7 mouse cellular contexts compared by ENCODE assay signal in genomic region chr2:31314007-31314465, GRCm38 (mm10). TPM values are rescaled to one million over a fixed set of nuclear protein-coding genes. Genes with fewer than 3 reads are reported as not detected.
A peak's percentile ranks its signal among the peaks of the same experiment; 100 is the strongest.
DNase-seq lines count a peak whose midpoint lies in the region; ATAC-seq and TF ChIP-seq lines count a peak whose summit lies in the region.

TSS of gene Hmcn2 (plus strand) at chr2:31314415.

- H3K9me3 ChIP-seq in embryonic facial prominence, embryonic 13.5 days: no peaks in the 10 kb centered on the region
- no peaks in the 10 kb centered on the region for H3K9me3 ChIP-seq in heart, embryonic 16.5 days (replicated peaks; ENCODE audit: control insufficient read depth, low read length)
- H3K9me3 ChIP-seq in midbrain, embryonic 10.5 days (replicated peaks): no peaks in the 10 kb centered on the region

- no peak within 1 kb of the TSS for H3K27ac ChIP-seq in embryonic facial prominence, embryonic 13.5 days
- no peak within 1 kb of the TSS for H3K27ac ChIP-seq in heart, embryonic 16.5 days (ENCODE audit: low read length)
- H3K27ac ChIP-seq in midbrain, embryonic 10.5 days (replicated peaks): no peak within 1 kb of the TSS
- no peak within 1 kb of the TSS for H3K27ac ChIP-seq in thymus, adult 2 months (ENCODE audit: control insufficient read depth, insufficient read depth, low read length)

- peaks cover 85% of the 10 kb centered on the region for H3K27me3 ChIP-seq in embryonic facial prominence, embryonic 13.5 days
- H3K27me3 ChIP-seq in heart, embryonic 16.5 days (ENCODE audit: control insufficient read depth, insufficient read depth, low read length): peaks cover 65% of the 10 kb centered on the region
- H3K27me3 ChIP-seq in midbrain, embryonic 10.5 days (ENCODE audit: low read depth, poor library complexity, severe bottlenecking): peaks cover 97% of the 10 kb centered on the region
- H3K27me3 ChIP-seq in thymus, adult 2 months (ENCODE audit: control insufficient read depth, insufficient read depth, low read length): peaks cover 2% of the 10 kb centered on the region; the same call in 1 of the 2 replicates

- peaks cover 9% of the 10 kb centered on the region for H3K4me1 ChIP-seq in embryonic facial prominence, embryonic 13.5 days
- H3K4me1 ChIP-seq in heart, embryonic 16.5 days (ENCODE audit: control insufficient read depth, insufficient read depth, low read length): no peaks in the 10 kb centered on the region
- H3K4me1 ChIP-seq in midbrain, embryonic 10.5 days: peaks cover 20% of the 10 kb centered on the region
- H3K4me1 ChIP-seq in thymus, adult 2 months (replicated peaks; ENCODE audit: control insufficient read depth, insufficient read depth, low read length): no peaks in the 10 kb centered on the region

- TF ChIP-seq POLR2A in thymus, adult 2 months (IDR thresholded peaks at IDR 0.05; ENCODE audit: control insufficient read depth, extremely low read depth, insufficient read depth, low read length, poor library complexity): no peak

- peak; percentile 34 for DNase-seq in Muller cell, postnatal 12 days (ENCODE audit: inconsistent ontology term)
- DNase-seq in midbrain, embryonic 10.5 days (ENCODE audit: low spot score): no peak
- DNase-seq in embryo, embryonic 9.5 days (ENCODE audit: extremely low spot score): no peak
- DNase-seq in spleen, adult 18-20 months: no peak
- DNase-seq in thymus, adult 2 months: no peak

- H3K9ac ChIP-seq in embryonic facial prominence, embryonic 13.5 days: no peak within 1 kb of the TSS
- 0 out of 2 replicates have a peak within 1 kb of the TSS, but pooled peaks have one; percentile 11 for H3K9ac ChIP-seq in heart, embryonic 16.5 days (ENCODE audit: low read length)

- no peaks in the 10 kb centered on the region for H3K36me3 ChIP-seq in embryonic facial prominence, embryonic 13.5 days
- no peaks in the 10 kb centered on the region for H3K36me3 ChIP-seq in heart, embryonic 16.5 days (ENCODE audit: control insufficient read depth, insufficient read depth)
- H3K36me3 ChIP-seq in midbrain, embryonic 10.5 days: no peaks in the 10 kb centered on the region
- H3K36me3 ChIP-seq in thymus, adult 2 months (ENCODE audit: control insufficient read depth, insufficient read depth, low read length): no peaks in the 10 kb centered on the region

- peak within 1 kb of the TSS; percentile 23 for H3K4me3 ChIP-seq in embryonic facial prominence, embryonic 13.5 days
- peak within 1 kb of the TSS; percentile 37 for H3K4me3 ChIP-seq in heart, embryonic 16.5 days (ENCODE audit: low read length)
- peak within 1 kb of the TSS; percentile 41 for H3K4me3 ChIP-seq in midbrain, embryonic 10.5 days
- H3K4me3 ChIP-seq in thymus, adult 2 months (ENCODE audit: control insufficient read depth, insufficient read depth, low read length): no peak within 1 kb of the TSS

- ATAC-seq in embryonic facial prominence, embryonic 13.5 days (ENCODE audit: insufficient number of reproducible peaks, insufficient read depth, low FRiP score, low TSS enrichment, low read depth): no peak
- no peak for ATAC-seq in heart, embryonic 16.5 days (replicated peaks; ENCODE audit: extremely low read depth, insufficient read depth, low FRiP score)

- peak within 1 kb of the TSS; percentile 47 for H3K4me2 ChIP-seq in embryonic facial prominence, embryonic 13.5 days
- peak within 1 kb of the TSS; percentile 60 for H3K4me2 ChIP-seq in heart, embryonic 16.5 days (ENCODE audit: low read depth, low read length)

- 3% methylated on average over 29 of the region's 33 CpGs for WGBS in embryonic facial prominence, embryonic 13.5 days
- 2% methylated on average over 29 of the region's 33 CpGs for WGBS in heart, embryonic 16.5 days
- WGBS in midbrain, embryonic 10.5 days: 2% methylated on average over 33 of the region's 33 CpGs
- WGBS in thymus, adult 2 months: 5% methylated on average over 31 of the region's 33 CpGs

- no peak for TF ChIP-seq CTCF in thymus, adult 2 months (IDR thresholded peaks at IDR 0.05; ENCODE audit: borderline replicate concordance, control insufficient read depth, extremely low read depth, insufficient read depth, low read length, poor library complexity)

RNA-seq across cellular contexts. Expression of gene Hmcn2, which starts in this region (rescaled TPM):
- 0.22 TPM in 1 of 2 replicates, not detected in the other for polyA plus RNA-seq in embryonic facial prominence, embryonic 13.5 days (2015; fragmentation: Nextera tagmentation; extraction: Ambion mirVana)
- polyA plus RNA-seq in heart, embryonic 16.5 days (2015; fragmentation: Nextera tagmentation; extraction: Ambion mirVana): 1.1 and 1.3 TPM in 2 replicates
- polyA plus RNA-seq in midbrain, embryonic 10.5 days (2016; fragmentation: Nextera tagmentation; extraction: Ambion mirVana): 0.06 TPM in 1 of 2 replicates, not detected in the other
- 4.8 and 5.6 TPM in 2 replicates for polyA plus RNA-seq in thymus, adult 2 months (2012; rRNA removed)
